Mouse (Mus musculus): ENCODE measurements around the gene Kxd1. TPM values are rescaled to one million over a fixed set of nuclear protein-coding genes. Genes with fewer than 3 reads are reported as not detected.

The Kxd1 gene
- total RNA-seq, 2 experiments from 2014 or later: 68.1 to 76.3 TPM

- no peak for DNase-seq (ENCODE audit: low spot score in 2 of 2)
Observed at GRCm38 (mm10) chr8:70549412-70550184, 21.8 kb upstream of the Kxd1 start.

GRCm38 (mm10) chr8:70547762-70548161, 20.0 kb upstream of the Kxd1 start:
- no peak for DNase-seq (ENCODE audit: low spot score in 2 of 2)

- no peak for DNase-seq (ENCODE audit: low spot score in 2 of 2)
Observed at GRCm38 (mm10) chr8:70546412-70546811, 18.7 kb upstream of the Kxd1 start.

- DNase-seq (ENCODE audit: low spot score in 2 of 2): peak; percentile 54 to 64
Observed at GRCm38 (mm10) chr8:70544200-70544687, 16.5 kb upstream of the Kxd1 start.

GRCm38 (mm10) chr8:70541081-70541480, 13.3 kb upstream of the Kxd1 start:
- no peak for DNase-seq (ENCODE audit: low spot score in 2 of 2)

GRCm38 (mm10) chr8:70540507-70541071, 12.8 kb upstream of the Kxd1 start:
- DNase-seq (ENCODE audit: low spot score in 2 of 2): no peak

- no peak for DNase-seq (ENCODE audit: low spot score in 2 of 2)
Observed at GRCm38 (mm10) chr8:70540013-70540506, 12.3 kb upstream of the Kxd1 start.

- DNase-seq (ENCODE audit: low spot score in 2 of 2): peak; percentile 99
Observed at GRCm38 (mm10) chr8:70539077-70539813, 11.5 kb upstream of the Kxd1 start, which contains the start of gene Ell. Gene Ell (plus strand): TSS chr8:70539457.

- DNase-seq (ENCODE audit: low spot score in 2 of 2): peak; percentile 99
Observed at GRCm38 (mm10) chr8:70538633-70539076, 10.9 kb upstream of the Kxd1 start.

- peak; percentile 55 to 57 for DNase-seq (ENCODE audit: low spot score in 2 of 2)
Observed at GRCm38 (mm10) chr8:70538024-70538579, 10.3 kb upstream of the Kxd1 start.

GRCm38 (mm10) chr8:70535701-70536100, 7.9 kb upstream of the Kxd1 start:
- no peak for DNase-seq (ENCODE audit: low spot score in 2 of 2)

- no peak for DNase-seq (ENCODE audit: low spot score in 2 of 2)
Observed at GRCm38 (mm10) chr8:70535221-70535620, 7.5 kb upstream of the Kxd1 start.

GRCm38 (mm10) chr8:70534281-70534680, 6.5 kb upstream of the Kxd1 start:
- no peak for DNase-seq (ENCODE audit: low spot score in 2 of 2)

- no peak for DNase-seq (ENCODE audit: low spot score in 2 of 2)
Observed at GRCm38 (mm10) chr8:70530314-70530713, 2.6 kb upstream of the Kxd1 start.

GRCm38 (mm10) chr8:70529741-70530161, 2.0 kb upstream of the Kxd1 start:
- no peak for DNase-seq (ENCODE audit: low spot score in 2 of 2)

- DNase-seq (ENCODE audit: low spot score in 2 of 2): no peak
Observed at GRCm38 (mm10) chr8:70529299-70529698, 1.5 kb upstream of the Kxd1 start.

GRCm38 (mm10) chr8:70528182-70528797, 534 bp upstream of the Kxd1 start:
- DNase-seq (ENCODE audit: low spot score in 2 of 2): no peak

- no peak for DNase-seq (ENCODE audit: low spot score in 2 of 2)
Observed at GRCm38 (mm10) chr8:70527111-70527511, 645 bp downstream of the Kxd1 start.

- DNase-seq (ENCODE audit: low spot score in 2 of 2): peak; percentile 94 to 96
Observed at GRCm38 (mm10) chr8:70522592-70523403, 5.0 kb downstream of the Kxd1 start.

- DNase-seq (ENCODE audit: low spot score in 2 of 2): no peak
Observed at GRCm38 (mm10) chr8:70519606-70520005, 8.2 kb downstream of the Kxd1 start.
